Mouse (Mus musculus) myocyte (in vitro differentiated cells): ENCODE results near the gene Gm15517.

ENCODE experiments used
- CEBPB ChIP-seq: IDR thresholded peaks from 2 replicates; pipeline ENCODE4 v1.6.1; 2011; ENCODE audit warnings: mild to moderate bottlenecking, moderate library complexity; ENCODE audit not compliant: poor library complexity, insufficient read depth, severe bottlenecking
- POLR2A ChIP-seq: IDR thresholded peaks from one replicate; pipeline ENCODE4 v1.6.1; 2011; ENCODE audit warnings: low read depth, mild to moderate bottlenecking, control low read depth, moderate library complexity; ENCODE audit not compliant: insufficient read length

DNA sequence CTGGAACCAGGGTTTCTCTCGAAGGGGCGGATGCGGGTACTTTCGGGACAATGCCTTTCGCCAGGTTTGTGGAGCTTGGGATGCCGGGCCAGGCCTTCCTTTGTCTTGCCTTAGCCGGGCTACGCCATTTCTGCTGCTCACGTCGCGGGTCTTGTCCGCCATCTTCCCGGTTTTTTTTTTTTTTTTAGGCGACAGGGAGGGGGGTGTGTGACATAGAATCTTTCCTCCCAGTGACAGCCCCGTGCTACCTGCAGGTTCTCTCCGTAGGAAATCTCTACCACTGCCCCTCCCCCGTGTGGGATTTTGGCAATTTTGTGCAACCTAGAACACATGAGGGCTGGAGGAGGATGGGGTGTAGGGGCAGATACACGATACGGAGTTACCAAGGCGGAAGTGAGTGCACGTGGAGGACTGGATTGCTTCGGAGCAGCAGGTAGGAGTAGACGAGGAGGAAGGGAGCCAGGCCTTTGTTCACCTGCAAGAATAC lies 14.2 kb upstream of the Gm15517 start:
- TF ChIP-seq POLR2A (no peak), CEBPB (no peak)
